Mouse (Mus musculus): ENCODE results near the gene Marc2.

The Marc2 gene

DNA sequence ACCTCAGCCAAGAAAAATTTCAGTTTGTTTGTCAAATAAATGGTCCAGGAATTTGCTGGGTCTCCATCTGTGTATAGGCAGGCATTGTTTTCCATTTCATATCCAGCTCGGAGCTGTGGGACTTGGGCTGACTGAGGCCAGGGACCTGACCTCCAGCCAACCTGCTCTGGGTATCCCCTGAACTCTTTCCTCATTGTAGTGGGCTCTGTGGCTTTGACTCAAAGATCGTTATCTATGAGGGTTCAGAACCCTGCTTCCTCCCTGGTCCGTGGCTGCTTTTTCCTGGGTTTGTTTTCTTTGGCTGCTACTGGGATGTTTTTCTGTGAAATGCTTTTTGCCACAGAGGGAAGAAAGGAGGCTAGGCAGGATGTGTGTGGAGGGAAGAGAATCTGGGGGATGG is 7.7 kb upstream of the Marc2 start:
- DNase-seq = no peak

DNA sequence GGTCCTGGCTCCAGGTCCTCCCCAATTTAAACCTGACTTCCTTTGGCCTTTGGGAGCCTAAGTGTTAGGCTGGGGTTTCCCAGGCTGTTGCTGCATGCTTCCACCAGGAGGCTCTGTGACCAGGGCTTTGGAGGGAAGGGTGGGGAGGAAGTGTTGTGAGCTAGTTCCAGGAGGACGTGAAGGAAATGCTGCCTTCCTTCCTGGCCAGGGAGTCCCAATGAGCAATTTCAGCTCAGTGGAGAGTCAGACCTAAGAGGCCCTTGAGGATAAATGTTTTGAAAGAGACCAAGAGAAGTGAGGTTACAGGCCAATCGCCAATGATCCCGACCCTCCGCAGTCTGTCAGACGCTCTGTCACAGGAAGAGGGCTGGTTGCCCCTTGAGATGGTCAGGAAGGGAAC is 7.1 kb upstream of the Marc2 start:
- DNase-seq = peak; percentile 89

GRCm38 (mm10) chr1:184851741-184852618 is 5.7 kb upstream of the Marc2 start:
- DNase-seq = peak; percentile 91 to 98

DNA sequence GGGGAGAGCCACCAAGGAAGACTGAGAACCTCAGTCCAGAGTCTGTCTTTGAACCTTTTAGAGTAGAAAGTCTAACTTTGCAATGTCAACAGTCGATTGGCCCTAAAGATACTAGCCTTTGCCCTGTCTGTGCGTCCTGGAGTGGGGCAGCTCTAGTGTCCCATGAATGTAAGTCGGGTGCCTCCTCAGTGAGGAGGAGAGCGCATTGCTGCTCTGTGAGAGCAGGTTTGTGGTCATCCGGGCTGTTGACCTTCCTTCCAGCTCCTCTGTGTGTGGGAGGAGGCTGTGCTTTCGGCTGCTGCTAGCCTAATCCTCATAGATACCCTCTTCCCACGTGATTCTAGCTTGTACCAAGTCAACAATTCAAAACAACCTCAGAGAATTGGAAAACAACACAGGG is 4.9 kb upstream of the Marc2 start:
- peak; percentile 68 to 79 for DNase-seq

- no peak for DNase-seq
These were observed 722 bp upstream of the Marc2 start for GRCm38 (mm10) chr1:184846973-184847372.

- peak; percentile 93 to 96 for DNase-seq
These were observed 860 bp downstream of the Marc2 start for GRCm38 (mm10) chr1:184845111-184846071.

DNA sequence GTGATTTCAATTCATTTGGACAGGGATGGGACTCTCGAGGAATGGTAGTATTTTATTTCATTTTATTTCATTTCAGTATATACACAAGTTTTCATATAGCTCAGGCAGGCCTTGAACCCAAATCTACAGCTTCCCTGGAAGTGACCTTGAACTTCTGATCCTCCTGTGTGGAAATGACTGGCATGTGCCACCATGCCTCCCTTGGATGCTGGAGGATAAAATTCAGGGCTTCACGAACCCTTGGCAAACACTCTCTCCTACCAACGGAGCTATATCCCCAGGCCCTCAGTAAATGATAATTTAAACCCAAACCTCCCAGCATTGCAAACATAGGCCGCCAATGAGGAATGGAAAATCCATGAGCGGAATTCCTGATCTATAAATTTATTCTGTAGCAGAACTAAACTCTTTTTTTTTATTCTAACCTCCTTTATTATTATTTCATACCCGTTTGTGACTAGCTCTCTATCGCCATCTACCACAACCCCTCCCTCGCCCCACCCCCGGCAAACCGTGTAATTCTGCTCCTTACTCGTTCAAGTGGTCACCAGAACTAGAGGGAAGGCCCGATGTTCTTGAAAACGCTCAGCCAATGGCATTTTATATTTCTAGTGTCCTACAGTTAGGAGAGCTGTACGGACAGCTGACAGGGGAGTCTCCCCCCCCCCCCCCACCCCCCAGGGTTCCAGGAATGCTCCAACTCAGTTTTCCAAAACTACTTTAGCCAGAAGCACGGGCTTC is 1.8 kb downstream of the Marc2 start:
- DNase-seq = peak in 1 of 2 experiments; percentile 75

- DNase-seq = no peak
These were observed 8.6 kb downstream of the Marc2 start for GRCm38 (mm10) chr1:184837649-184838048.

DNA sequence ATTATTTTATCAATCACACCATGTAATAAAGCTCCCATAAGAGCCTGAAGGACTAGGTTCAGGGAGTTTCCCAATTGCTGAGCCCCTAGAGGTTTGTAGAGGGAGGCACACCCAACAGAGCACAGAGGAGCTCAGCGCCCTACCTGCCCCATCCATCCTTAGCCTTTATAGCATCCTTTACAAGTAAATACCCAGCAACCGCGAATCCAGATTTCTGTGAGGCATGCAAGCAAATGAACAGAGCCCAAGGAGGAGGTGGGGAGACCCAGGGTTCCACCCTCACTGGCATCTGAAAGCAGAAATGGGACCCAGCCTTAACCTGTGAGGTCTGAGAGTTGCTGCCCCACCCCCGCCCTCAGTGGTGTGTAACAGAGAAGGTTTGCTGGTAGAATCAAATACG is 9.9 kb downstream of the Marc2 start:
- no peak for DNase-seq

DNA sequence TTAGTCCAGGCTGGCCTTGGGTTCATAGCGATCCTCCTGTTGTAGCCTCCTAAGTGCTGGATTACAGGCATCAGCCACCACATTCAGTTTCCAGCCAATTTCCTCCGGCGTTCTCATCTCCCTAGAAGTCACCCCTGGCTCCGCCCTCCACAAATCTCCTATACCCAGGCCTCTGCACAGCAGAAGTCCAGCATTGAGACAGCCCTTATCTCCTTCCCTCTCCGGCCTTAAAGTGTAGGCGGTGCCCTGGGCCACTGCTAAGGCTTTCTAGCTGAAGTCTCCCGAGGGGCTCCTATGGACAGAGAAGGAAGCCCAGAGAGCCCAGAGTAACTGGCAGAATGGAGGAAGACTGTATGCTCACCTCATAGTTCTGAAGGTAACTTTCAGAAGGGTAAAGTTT is 12.8 kb downstream of the Marc2 start:
- no peak for DNase-seq

GRCm38 (mm10) chr1:184832211-184832610 is 14.0 kb downstream of the Marc2 start:
- DNase-seq = peak in 1 of 2 experiments; percentile 73

DNA sequence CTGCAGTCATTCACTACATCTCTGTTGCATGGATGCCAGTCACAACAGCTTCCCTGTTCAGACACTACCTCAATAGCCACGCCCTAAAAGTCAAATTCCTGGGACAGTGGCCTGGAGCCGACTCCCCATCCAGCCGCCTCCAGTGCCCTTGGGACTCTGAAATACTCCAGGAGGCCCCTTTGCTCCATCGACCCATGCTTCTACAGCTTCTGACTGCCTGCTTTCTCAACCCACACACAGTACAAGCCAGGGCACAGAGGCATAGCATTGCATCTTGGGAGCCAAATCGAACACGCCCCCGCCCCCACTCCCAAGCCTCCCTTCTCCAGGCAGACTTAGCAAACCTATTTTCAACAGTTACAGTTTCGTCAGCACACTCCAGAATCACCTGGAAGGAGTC is 16.4 kb downstream of the Marc2 start:
- DNase-seq = peak in 1 of 2 experiments; percentile 28

GRCm38 (mm10) chr1:184827175-184827701 is 19.0 kb downstream of the Marc2 start:
- peak; percentile 77 to 89 for DNase-seq

DNA sequence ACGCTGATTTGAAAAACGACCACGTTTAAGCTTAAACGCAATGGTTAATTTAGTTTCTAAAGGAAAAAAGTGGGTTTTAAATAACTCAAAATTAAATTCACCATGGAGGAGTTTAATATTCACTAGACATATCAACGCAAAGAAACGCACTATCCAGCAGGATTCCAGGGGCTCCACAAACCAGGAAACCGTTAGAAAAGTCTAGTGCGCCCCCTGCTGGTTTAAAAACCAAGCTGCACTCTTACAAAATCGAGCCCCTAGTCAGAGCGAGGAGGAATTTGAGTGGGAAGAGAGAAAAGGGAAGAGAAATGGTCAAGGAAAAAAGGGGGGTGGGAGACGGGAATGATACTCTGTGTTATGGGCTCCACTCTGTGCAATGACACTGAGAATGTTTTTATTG is 21.2 kb downstream of the Marc2 start:
- DNase-seq = peak in 1 of 2 experiments; percentile 68

DNA sequence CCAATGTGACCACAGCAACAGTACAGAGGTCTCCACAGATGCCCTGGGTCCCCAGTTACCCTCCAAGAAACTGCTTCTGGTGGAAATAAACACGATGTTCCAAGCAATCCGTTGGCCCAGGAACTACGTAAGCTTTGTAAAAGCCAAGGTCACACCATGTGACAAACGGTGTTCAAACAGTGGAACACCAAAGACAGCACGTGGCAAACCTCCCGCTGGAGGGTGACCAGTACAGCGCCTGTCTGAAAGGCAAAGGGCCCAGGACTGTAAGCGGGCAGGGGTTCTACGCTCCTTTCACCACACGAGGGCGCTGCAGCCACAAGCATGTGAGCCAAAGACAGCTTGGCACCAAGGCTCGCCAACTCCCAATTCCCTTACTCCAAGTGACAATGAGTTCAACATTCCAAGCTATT is 21.8 kb downstream of the Marc2 start:
- peak; percentile 97 to 98 for DNase-seq

- DNase-seq = no peak
These were observed 23.6 kb downstream of the Marc2 start for GRCm38 (mm10) chr1:184822678-184823077.

DNA sequence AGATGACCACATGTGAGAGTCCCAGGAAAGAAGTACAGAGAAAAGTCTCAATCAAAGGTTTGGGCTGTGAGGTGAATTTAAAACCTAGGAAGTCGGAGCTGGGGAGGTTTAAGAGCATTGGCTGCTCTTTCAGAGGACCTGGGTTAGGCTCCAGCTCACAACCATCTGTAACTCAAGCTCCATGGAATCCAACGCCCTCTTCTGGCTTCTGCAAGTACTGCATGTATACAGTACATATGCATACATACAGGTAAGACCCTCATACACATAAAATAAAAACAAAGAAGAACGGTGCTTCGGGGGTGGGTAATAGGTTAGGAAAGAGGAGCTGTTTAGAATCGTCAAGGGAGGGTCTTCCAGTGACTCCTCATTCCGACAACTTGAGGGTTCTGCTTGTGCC is 28.5 kb downstream of the Marc2 start:
- DNase-seq = no peak

GRCm38 (mm10) chr1:184811716-184812250 is 34.5 kb downstream of the Marc2 start:
- DNase-seq = peak; percentile 39 to 56

GRCm38 (mm10) chr1:184810780-184811575 is 35.3 kb downstream of the Marc2 start, which contains the start of gene Marc1:
Gene Marc1 (minus strand): TSS chr1:184811313.
- peak; percentile 73 to 77 for DNase-seq

DNA sequence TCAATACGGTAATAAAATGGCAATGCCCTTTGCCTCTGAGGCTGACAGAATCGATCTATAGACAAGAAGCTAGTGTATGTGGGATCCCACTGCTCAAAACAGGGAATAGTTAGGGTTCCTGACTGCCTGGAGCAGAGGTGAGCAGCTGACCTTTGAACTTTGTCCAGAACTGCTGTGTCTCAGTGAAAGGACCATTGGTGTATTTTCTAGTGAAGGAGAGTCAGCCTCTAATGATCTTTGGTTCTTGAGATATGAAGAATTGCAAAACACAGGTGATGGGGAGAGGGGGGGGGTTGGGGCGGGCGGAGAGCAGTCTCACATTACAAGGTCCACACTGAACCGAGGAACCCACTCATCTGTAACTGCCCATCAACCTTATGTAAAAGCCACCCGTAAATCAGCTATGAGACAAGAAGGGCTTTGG is 36.7 kb downstream of the Marc2 start:
- peak in 1 of 2 experiments; percentile 54 for DNase-seq

- DNase-seq = no peak
These were observed 37.7 kb downstream of the Marc2 start for GRCm38 (mm10) chr1:184808418-184809012.

Measured in kidney, postnatal 36 days (tissue).